Comparison of ENCODE assay signal across 15 mouse cellular contexts in the genomic region with DNA sequence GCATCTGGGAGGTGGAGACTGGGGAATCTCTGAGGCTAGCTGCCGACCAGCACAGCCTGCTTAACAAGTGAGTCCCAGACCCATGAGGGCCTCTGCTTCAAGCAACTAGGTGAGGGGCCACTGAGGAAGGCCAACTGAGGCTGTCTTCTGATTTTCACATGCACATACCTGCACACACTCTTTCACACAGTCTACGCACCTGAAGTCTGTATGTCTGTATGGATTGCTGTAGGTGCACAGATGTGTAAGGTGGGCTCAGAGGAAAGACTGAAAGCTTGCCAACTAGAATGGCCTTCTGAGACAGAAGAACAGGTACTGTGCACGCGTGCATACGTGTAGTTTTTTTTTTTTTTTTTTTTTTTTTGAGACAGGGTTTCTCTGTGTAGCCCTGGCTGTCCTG.
"Had no signal": no experiment of that assay in that cellular context is flagged by ENCODE, and none has a peak within 500 bp of the region (broad histone marks: within the 10 kb centered on the region; RNA-seq: fewer than 3 reads in every experiment).

No protein-coding gene starts in this region.

- H3K36me3 ChIP-seq: neural tube, embryonic 15.5 days; stomach, embryonic 15.5 days had no signal

- H3K4me2 ChIP-seq: neural tube, embryonic 15.5 days; stomach, embryonic 15.5 days had no signal

- H3K4me1 ChIP-seq: stomach, embryonic 15.5 days had no signal

- H3K27ac ChIP-seq: neural tube, embryonic 15.5 days; stomach, embryonic 15.5 days; stomach, postnatal 0 days had no signal

- H3K27me3 ChIP-seq: neural tube, embryonic 15.5 days; stomach, embryonic 15.5 days had no signal

- H3K9ac ChIP-seq: neural tube, embryonic 15.5 days; stomach, embryonic 15.5 days had no signal

- DNase-seq: retina, postnatal 1 day; right cerebral cortex, adult 18-20 months; right cerebral cortex, postnatal 14 days; right cerebral cortex, postnatal 25 days; right cerebral cortex, postnatal 4 days; spleen, adult 18-20 months; thymus, adult 18-20 months; thymus, adult 2 months; thymus, postnatal 14 days; thymus, postnatal 25 days; thymus, postnatal 36 days; thymus, postnatal 4 days had no signal

- H3K4me3 ChIP-seq: neural tube, embryonic 15.5 days; stomach, embryonic 15.5 days had no signal

- H3K9me3 ChIP-seq: neural tube, embryonic 15.5 days; stomach, embryonic 15.5 days had no signal
